In genomic region chr8:93234706-93235105, GRCm38 (mm10) we compare ENCODE assay signal across 35 mouse cellular contexts. TPM values are rescaled to one million over a fixed set of nuclear protein-coding genes. Genes with fewer than 3 reads are reported as not detected.
DNase-seq lines count a peak whose midpoint lies in the region; ATAC-seq and TF ChIP-seq lines count a peak whose summit lies in the region.
"Had no signal": no experiment of that assay in that cellular context is flagged by ENCODE, and none has a peak within 500 bp of the region (broad histone marks: within the 10 kb centered on the region; RNA-seq: fewer than 3 reads in every experiment).

No protein-coding gene starts in this region.

- peak; percentile 23 for DNase-seq in kidney, adult 11 months
- peak; percentile 92 for DNase-seq in liver, adult 2 months (ENCODE audit: extremely low read depth, low read depth, low spot score)
- peak; percentile 70 for DNase-seq in adrenal gland, adult 8-10 months
- no peak for DNase-seq in gastrocnemius, adult 18-20 months (ENCODE audit: low spot score)
- DNase-seq: cerebellum, adult 8-10 months; cerebellum, postnatal 25 days; gastrocnemius, postnatal 36 days; heart, adult 2 months; layer of hippocampus, adult 9-11 months; liver, embryonic 13.5 days; lung, embryonic 14.5 days; lung, postnatal 14 days; retina, postnatal 1 day; right cerebral cortex, postnatal 14 days; thymus, postnatal 4 days had no signal

- H3K79me2 ChIP-seq in liver, adult 2 months (ENCODE audit: control insufficient read depth, insufficient read depth, low read length), result no peaks in the 10 kb centered on the region

- no peak overlapping the region for H3K27ac ChIP-seq in kidney, embryonic 15.5 days
- peak overlapping the region; percentile 36; the same call in 1 of the 2 replicates for H3K27ac ChIP-seq in liver, adult 2 months (replicated peaks; ENCODE audit: insufficient read depth, low read depth, low read length)
- no peak overlapping the region for H3K27ac ChIP-seq in liver, embryonic 12.5 days
- H3K27ac ChIP-seq in brown adipose tissue, adult 24 weeks (replicated peaks; ENCODE audit: low read depth, low read length), result peak overlapping the region; percentile 99
- H3K27ac ChIP-seq: forebrain, embryonic 13.5 days; heart, adult 2 months; hindbrain, embryonic 14.5 days; limb, embryonic 12.5 days; liver, embryonic 13.5 days; midbrain, embryonic 10.5 days; midbrain, embryonic 15.5 days; neural tube, embryonic 15.5 days had no signal

- no peaks in the 10 kb centered on the region for H3K36me3 ChIP-seq in kidney, embryonic 15.5 days
- H3K36me3 ChIP-seq in liver, adult 2 months (ENCODE audit: control insufficient read depth, insufficient read depth, low read length), result no peaks in the 10 kb centered on the region
- no peaks in the 10 kb centered on the region for H3K36me3 ChIP-seq in liver, embryonic 12.5 days
- H3K36me3 ChIP-seq: heart, embryonic 12.5 days; limb, embryonic 12.5 days; liver, embryonic 13.5 days; midbrain, embryonic 10.5 days; midbrain, embryonic 15.5 days; neural tube, embryonic 15.5 days had no signal

- TF ChIP-seq POLR2A in liver, adult 2 months (IDR thresholded peaks at IDR 0.05; ENCODE audit: extremely low read depth, insufficient read depth, low read length), result no peak

- TF ChIP-seq CTCF in liver, adult 2 months (IDR thresholded peaks at IDR 0.05; ENCODE audit: low read depth, low read length), result no peak

- H3K9ac ChIP-seq in kidney, embryonic 15.5 days, result no peak overlapping the region
- H3K9ac ChIP-seq in liver, adult 2 months (ENCODE audit: low read depth, low read length), result no peak overlapping the region
- H3K9ac ChIP-seq in liver, embryonic 12.5 days, result no peak overlapping the region
- H3K9ac ChIP-seq: forebrain, embryonic 13.5 days; heart, embryonic 12.5 days; hindbrain, embryonic 14.5 days; limb, embryonic 12.5 days; liver, embryonic 13.5 days; lung, embryonic 14.5 days; midbrain, embryonic 15.5 days; neural tube, embryonic 15.5 days had no signal

- H3K9me3 ChIP-seq in kidney, embryonic 15.5 days (replicated peaks), result no peaks in the 10 kb centered on the region
- no peaks in the 10 kb centered on the region for H3K9me3 ChIP-seq in liver, embryonic 12.5 days (replicated peaks)
- H3K9me3 ChIP-seq: forebrain, embryonic 13.5 days; heart, embryonic 12.5 days; limb, embryonic 12.5 days; liver, embryonic 13.5 days; midbrain, embryonic 10.5 days; midbrain, embryonic 15.5 days; neural tube, embryonic 15.5 days had no signal

- 95% methylated on average over 1 of the region's 1 CpGs for WGBS in kidney, embryonic 15.5 days
- WGBS in liver, adult 2 months, result 38% methylated on average over 1 of the region's 1 CpGs
- WGBS in liver, embryonic 12.5 days (ENCODE audit: insufficient replicate concordance), result 57% methylated on average over 1 of the region's 1 CpGs

- H3K4me2 ChIP-seq in kidney, embryonic 15.5 days, result no peak overlapping the region
- H3K4me2 ChIP-seq in liver, embryonic 12.5 days, result no peak overlapping the region
- H3K4me2 ChIP-seq: forebrain, embryonic 13.5 days; heart, embryonic 12.5 days; hindbrain, embryonic 14.5 days; limb, embryonic 12.5 days; liver, embryonic 13.5 days; lung, embryonic 14.5 days; midbrain, embryonic 15.5 days; neural tube, embryonic 15.5 days had no signal

- H3K4me1 ChIP-seq in kidney, embryonic 15.5 days, result no peaks in the 10 kb centered on the region
- H3K4me1 ChIP-seq in liver, adult 2 months (ENCODE audit: control insufficient read depth, insufficient read depth, low read length), result peaks cover 18% of the 10 kb centered on the region
- H3K4me1 ChIP-seq in liver, embryonic 12.5 days, result no peaks in the 10 kb centered on the region
- H3K4me1 ChIP-seq in brown adipose tissue, adult 24 weeks (ENCODE audit: control insufficient read depth, insufficient read depth, insufficient read length, low read length), result no peaks in the 10 kb centered on the region
- H3K4me1 ChIP-seq: forebrain, embryonic 13.5 days; heart, embryonic 12.5 days; limb, embryonic 12.5 days; liver, embryonic 13.5 days; midbrain, embryonic 15.5 days; neural tube, embryonic 15.5 days had no signal

- no peak overlapping the region for H3K4me3 ChIP-seq in kidney, embryonic 15.5 days (replicated peaks)
- no peak overlapping the region for H3K4me3 ChIP-seq in liver, adult 2 months (ENCODE audit: insufficient read depth, low read depth, low read length)
- H3K4me3 ChIP-seq in liver, embryonic 12.5 days, result no peak overlapping the region
- H3K4me3 ChIP-seq in brown adipose tissue, adult 24 weeks (ENCODE audit: insufficient read depth, low read depth, low read length), result no peak overlapping the region
- H3K4me3 ChIP-seq: forebrain, embryonic 13.5 days; heart, adult 2 months; heart, embryonic 12.5 days; limb, embryonic 12.5 days; liver, embryonic 13.5 days; midbrain, embryonic 10.5 days; midbrain, embryonic 15.5 days; neural tube, embryonic 15.5 days had no signal

- ATAC-seq in kidney, embryonic 15.5 days (replicated peaks; ENCODE audit: low FRiP score), result no peak
- ATAC-seq in liver, embryonic 12.5 days, result no peak
- ATAC-seq: forebrain, embryonic 13.5 days; intestine, postnatal 0 days; midbrain, embryonic 15.5 days; Patski had no signal

- no peaks in the 10 kb centered on the region for H3K27me3 ChIP-seq in kidney, embryonic 15.5 days
- no peaks in the 10 kb centered on the region for H3K27me3 ChIP-seq in liver, adult 2 months (ENCODE audit: control insufficient read depth, insufficient read depth, low read length)
- no peaks in the 10 kb centered on the region for H3K27me3 ChIP-seq in liver, embryonic 12.5 days (replicated peaks)
- H3K27me3 ChIP-seq: forebrain, embryonic 13.5 days; heart, embryonic 12.5 days; limb, embryonic 12.5 days; liver, embryonic 13.5 days; midbrain, embryonic 15.5 days; neural tube, embryonic 15.5 days had no signal

RNA-seq across cellular contexts. Expression of gene Ces1e, which starts 5.3 kb away (rescaled TPM):
- polyA plus RNA-seq in kidney, embryonic 15.5 days (2015; fragmentation: Nextera tagmentation; extraction: Ambion mirVana), result 0.14 and 0.17 TPM in 2 replicates
- 135 and 161 TPM in 2 replicates for total RNA-seq in liver, adult 2 months (2014; rRNA removed)
- 80.8 and 82.7 TPM in 2 replicates for polyA plus RNA-seq in liver, adult 2 months (2012; rRNA removed)
- polyA plus RNA-seq in liver, embryonic 12.5 days (2016; fragmentation: Nextera tagmentation; extraction: Ambion mirVana), result 0.11 TPM in 1 of 2 replicates, not detected in the other
- not detected for total RNA-seq in adrenal gland, adult 8-10 months (2022)
- not detected in 2 replicates for polyA plus RNA-seq in brown adipose tissue, adult 24 weeks (2012; ENCODE audit: insufficient read depth, insufficient read length, missing spikeins)
- under 1 TPM; 0.80 to 0.83 TPM for total RNA-seq in gastrocnemius, adult 18-20 months (2021)
- total RNA-seq: hematopoietic stem cell, adult 5-6 weeks; left cerebral cortex, postnatal 10 days; megakaryocyte progenitor cell, adult 5-6 weeks; MEL had no signal
- polyA plus RNA-seq: embryonic facial prominence, embryonic 11.5 days; forebrain, embryonic 13.5 days; hindbrain, embryonic 14.5 days; limb, embryonic 12.5 days; midbrain, embryonic 10.5 days; midbrain, embryonic 15.5 days; neural tube, embryonic 15.5 days; Patski; testis, adult 2 months had no signal

RNA-seq across cellular contexts. Expression of gene Ces1d, which starts 37.1 kb away (rescaled TPM):
- polyA plus RNA-seq in kidney, embryonic 15.5 days (2015; fragmentation: Nextera tagmentation; extraction: Ambion mirVana), result 0.36 and 0.48 TPM in 2 replicates
- 1,635 and 2,448 TPM in 2 replicates for total RNA-seq in liver, adult 2 months (2014; rRNA removed)
- 539 and 606 TPM in 2 replicates for polyA plus RNA-seq in liver, adult 2 months (2012; rRNA removed)
- 1.5 and 1.8 TPM in 2 replicates for polyA plus RNA-seq in liver, embryonic 12.5 days (2016; fragmentation: Nextera tagmentation; extraction: Ambion mirVana)
- total RNA-seq in adrenal gland, adult 8-10 months (2022), result 100 to 1,000 TPM in 3 of 4 experiments, 10 to 100 TPM in 1; 62.1 to 230 (median 170) TPM
- polyA plus RNA-seq in brown adipose tissue, adult 24 weeks (2012; ENCODE audit: insufficient read depth, insufficient read length, missing spikeins), result 911 and 1,049 TPM in 2 replicates
- 100 to 1,000 TPM in 1 of 2 experiments, 10 to 100 TPM in 1; 79.6 to 130 TPM for total RNA-seq in gastrocnemius, adult 18-20 months (2021)
- total RNA-seq: hematopoietic stem cell, adult 5-6 weeks; left cerebral cortex, postnatal 10 days; MEL had no signal
- polyA plus RNA-seq: heart, embryonic 12.5 days; hindbrain, embryonic 14.5 days; midbrain, embryonic 10.5 days; Patski had no signal

RNA-seq across cellular contexts. Expression of gene Ces1f, which starts 44.8 kb away (rescaled TPM):
- polyA plus RNA-seq in kidney, embryonic 15.5 days (2015; fragmentation: Nextera tagmentation; extraction: Ambion mirVana), result 0.17 TPM in 1 of 2 replicates, not detected in the other
- 493 and 530 TPM in 2 replicates for total RNA-seq in liver, adult 2 months (2014; rRNA removed)
- 222 and 270 TPM in 2 replicates for polyA plus RNA-seq in liver, adult 2 months (2012; rRNA removed)
- 0.11 and 0.15 TPM in 2 replicates for polyA plus RNA-seq in liver, embryonic 12.5 days (2016; fragmentation: Nextera tagmentation; extraction: Ambion mirVana)
- total RNA-seq in adrenal gland, adult 8-10 months (2022), result 10 to 100 TPM in 3 of 4 experiments, 1 to 10 TPM in 1; 7.1 to 16.4 (median 13.4) TPM
- 56.1 and 58.5 TPM in 2 replicates for polyA plus RNA-seq in brown adipose tissue, adult 24 weeks (2012; ENCODE audit: insufficient read depth, insufficient read length, missing spikeins)
- total RNA-seq in gastrocnemius, adult 18-20 months (2021), result under 1 TPM; 0.39 to 0.57 TPM
- total RNA-seq: hematopoietic stem cell, adult 5-6 weeks; left cerebral cortex, postnatal 10 days; megakaryocyte progenitor cell, adult 5-6 weeks had no signal
- polyA plus RNA-seq: embryonic facial prominence, embryonic 11.5 days; forebrain, embryonic 13.5 days; heart, embryonic 12.5 days; heart, postnatal 0 days; hindbrain, embryonic 14.5 days; limb, embryonic 12.5 days; midbrain, embryonic 10.5 days; midbrain, embryonic 15.5 days; neural tube, embryonic 15.5 days; Patski; stomach, embryonic 14.5 days had no signal

Comparison
In these comparisons a context has a peak if more than half of its experiments do, and no peak if none do; other contexts are left out.
1. H3K27ac ChIP-seq: peak in liver, adult 2 months (single experiment) and brown adipose tissue, adult 24 weeks (single experiment); none in kidney, embryonic 15.5 days (single experiment) and liver, embryonic 12.5 days (single experiment).
2. RNA of gene Ces1e, which starts 5.3 kb away (polyA plus RNA-seq): 80.8 to 82.7 TPM in liver, adult 2 months; not detected in brown adipose tissue, adult 24 weeks, 0.14 to 0.17 TPM in kidney, embryonic 15.5 days and 0.11 TPM in liver, embryonic 12.5 days; every median in the first group is over 10 times any median in the second.
3. RNA of gene Ces1d, which starts 37.1 kb away (polyA plus RNA-seq): 911 to 1,049 TPM in brown adipose tissue, adult 24 weeks and 539 to 606 TPM in liver, adult 2 months; 1.5 to 1.8 TPM in liver, embryonic 12.5 days and 0.36 to 0.48 TPM in kidney, embryonic 15.5 days; every median in the first group is over 100 times any median in the second.
4. RNA of gene Ces1f, which starts 44.8 kb away (polyA plus RNA-seq): 222 to 270 TPM in liver, adult 2 months and 56.1 to 58.5 TPM in brown adipose tissue, adult 24 weeks; 0.11 to 0.15 TPM in liver, embryonic 12.5 days and 0.17 TPM in kidney, embryonic 15.5 days; every median in the first group is over 10 times any median in the second.